Mouse (Mus musculus): ENCODE data around the gene Lrrc4. TPM values are rescaled to one million over a fixed set of nuclear protein-coding genes. Genes with fewer than 3 reads are reported as not detected.

The Lrrc4 gene
- polyA plus RNA-seq, 1 experiment = not detected

GRCm38 (mm10) chr6:28674686-28675085, 156.9 kb downstream of the Lrrc4 start:
- WGBS = 73% methylated on average over 1 of the region's 1 CpGs
- H3K4me3 ChIP-seq (replicated peaks; ENCODE audit: control insufficient read depth, low read depth, low read length) = no peak overlapping the region
- no peak overlapping the region for H3K27ac ChIP-seq (ENCODE audit: control insufficient read depth, insufficient read depth, low read depth, low read length, poor library complexity)
- TF ChIP-seq POLR2A (IDR thresholded peaks at IDR 0.05; ENCODE audit: borderline replicate concordance, control insufficient read depth, low read depth, low read length) = no peak
- no peak for TF ChIP-seq CTCF (IDR thresholded peaks at IDR 0.05; ENCODE audit: control insufficient read depth, insufficient read depth, low read length)
- no peaks in the 10 kb centered on the region for H3K4me1 ChIP-seq (ENCODE audit: control insufficient read depth, insufficient read depth, low read length)

- TF ChIP-seq POLR2A (IDR thresholded peaks at IDR 0.05; ENCODE audit: borderline replicate concordance, control insufficient read depth, low read depth, low read length) (no peak), CTCF (IDR thresholded peaks at IDR 0.05; ENCODE audit: control insufficient read depth, insufficient read depth, low read length) (no peak)
- H3K27ac ChIP-seq (ENCODE audit: control insufficient read depth, insufficient read depth, low read depth, low read length, poor library complexity) = no peak overlapping the region
- no peaks in the 10 kb centered on the region for H3K4me1 ChIP-seq (ENCODE audit: control insufficient read depth, insufficient read depth, low read length)
- H3K4me3 ChIP-seq (replicated peaks; ENCODE audit: control insufficient read depth, low read depth, low read length) = no peak overlapping the region
- 81% methylated on average over 1 of the region's 1 CpGs for WGBS
Observed at GRCm38 (mm10) chr6:28672388-28672787, 159.2 kb downstream of the Lrrc4 start.

- 88% methylated on average over 5 of the region's 5 CpGs for WGBS
- no peaks in the 10 kb centered on the region for H3K4me1 ChIP-seq (ENCODE audit: control insufficient read depth, insufficient read depth, low read length)
- H3K4me3 ChIP-seq (replicated peaks; ENCODE audit: control insufficient read depth, low read depth, low read length) = no peak overlapping the region
- TF ChIP-seq POLR2A (IDR thresholded peaks at IDR 0.05; ENCODE audit: borderline replicate concordance, control insufficient read depth, low read depth, low read length) = no peak
- no peak for TF ChIP-seq CTCF (IDR thresholded peaks at IDR 0.05; ENCODE audit: control insufficient read depth, insufficient read depth, low read length)
- H3K27ac ChIP-seq (ENCODE audit: control insufficient read depth, insufficient read depth, low read depth, low read length, poor library complexity) = no peak overlapping the region
Observed at GRCm38 (mm10) chr6:28669251-28669650, 162.3 kb downstream of the Lrrc4 start.

DNA sequence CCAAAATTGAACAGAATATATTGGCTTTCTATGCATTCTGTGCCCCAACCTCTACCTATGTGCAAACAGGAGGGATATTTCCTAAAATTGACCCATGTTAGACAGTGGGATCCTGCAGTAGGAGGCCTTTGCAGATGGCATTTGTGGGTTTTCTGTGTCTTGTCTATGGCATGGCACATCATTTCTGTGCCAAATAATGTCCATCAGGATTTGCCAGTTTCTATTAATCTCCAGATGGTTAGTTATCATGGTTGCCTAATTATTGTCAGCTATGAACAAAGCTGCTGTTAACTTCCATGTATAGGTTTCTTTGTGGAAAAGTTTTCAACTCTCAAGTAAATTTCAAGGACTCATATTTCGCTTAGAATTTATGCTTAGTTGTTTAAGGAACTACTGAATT, 164.0 kb downstream of the Lrrc4 start:
- H3K4me1 ChIP-seq (ENCODE audit: control insufficient read depth, insufficient read depth, low read length) = no peaks in the 10 kb centered on the region
- TF ChIP-seq CTCF (IDR thresholded peaks at IDR 0.05; ENCODE audit: control insufficient read depth, insufficient read depth, low read length) (no peak), POLR2A (IDR thresholded peaks at IDR 0.05; ENCODE audit: borderline replicate concordance, control insufficient read depth, low read depth, low read length) (no peak)
- 79% methylated on average over 1 of the region's 1 CpGs for WGBS

DNA sequence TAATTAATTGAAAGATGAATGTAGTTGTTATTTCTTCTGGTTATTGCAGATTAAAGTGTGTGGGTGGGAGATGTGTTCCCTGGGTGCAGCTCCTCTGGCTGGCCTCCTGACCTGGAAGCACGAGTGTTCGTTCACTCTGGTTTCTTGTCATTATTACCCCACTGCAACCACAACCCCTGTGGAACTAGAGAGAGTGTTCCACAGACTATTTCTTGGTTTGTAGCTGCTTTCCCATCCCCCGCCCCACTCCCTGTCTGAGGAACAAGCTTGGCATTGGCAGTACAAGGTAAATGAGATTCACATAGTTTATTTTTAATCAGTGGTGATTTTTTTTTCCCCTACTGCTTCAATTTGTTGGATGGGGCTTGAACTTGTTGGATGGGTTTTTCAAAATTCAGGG, 166.8 kb downstream of the Lrrc4 start:
- H3K4me3 ChIP-seq (replicated peaks; ENCODE audit: control insufficient read depth, low read depth, low read length) = no peak overlapping the region
- WGBS = 68% methylated on average over 3 of the region's 3 CpGs

More for the DNA sequence above, 164.0 kb downstream of the Lrrc4 start:
- Histone ChIP-seq H3K27ac (ENCODE audit: control insufficient read depth, insufficient read depth, low read depth, low read length, poor library complexity) (no peak overlapping the region), H3K4me3 (replicated peaks; ENCODE audit: control insufficient read depth, low read depth, low read length) (no peak overlapping the region)

GRCm38 (mm10) chr6:28663670-28664069, 167.9 kb downstream of the Lrrc4 start:
- Histone ChIP-seq H3K27ac (ENCODE audit: control insufficient read depth, insufficient read depth, low read depth, low read length, poor library complexity) (no peak overlapping the region), H3K4me3 (replicated peaks; ENCODE audit: control insufficient read depth, low read depth, low read length) (no peak overlapping the region), H3K4me1 (ENCODE audit: control insufficient read depth, insufficient read depth, low read length) (no peaks in the 10 kb centered on the region)
- no peak for TF ChIP-seq POLR2A (IDR thresholded peaks at IDR 0.05; ENCODE audit: borderline replicate concordance, control insufficient read depth, low read depth, low read length)
- TF ChIP-seq CTCF (IDR thresholded peaks at IDR 0.05; ENCODE audit: control insufficient read depth, insufficient read depth, low read length) = no peak
- 81% methylated on average over 5 of the region's 5 CpGs for WGBS

More for the DNA sequence above, 166.8 kb downstream of the Lrrc4 start:
- Histone ChIP-seq H3K4me1 (ENCODE audit: control insufficient read depth, insufficient read depth, low read length) (no peaks in the 10 kb centered on the region), H3K27ac (ENCODE audit: control insufficient read depth, insufficient read depth, low read depth, low read length, poor library complexity) (no peak overlapping the region)
- no peak for TF ChIP-seq CTCF (IDR thresholded peaks at IDR 0.05; ENCODE audit: control insufficient read depth, insufficient read depth, low read length)
- TF ChIP-seq POLR2A (IDR thresholded peaks at IDR 0.05; ENCODE audit: borderline replicate concordance, control insufficient read depth, low read depth, low read length) = no peak

- TF ChIP-seq CTCF (IDR thresholded peaks at IDR 0.05; ENCODE audit: control insufficient read depth, insufficient read depth, low read length) (no peak), POLR2A (IDR thresholded peaks at IDR 0.05; ENCODE audit: borderline replicate concordance, control insufficient read depth, low read depth, low read length) (no peak)
- Histone ChIP-seq H3K4me3 (replicated peaks; ENCODE audit: control insufficient read depth, low read depth, low read length) (no peak overlapping the region), H3K4me1 (ENCODE audit: control insufficient read depth, insufficient read depth, low read length) (no peaks in the 10 kb centered on the region), H3K27ac (ENCODE audit: control insufficient read depth, insufficient read depth, low read depth, low read length, poor library complexity) (no peak overlapping the region)
- 67% methylated on average over 3 of the region's 3 CpGs for WGBS
Observed at GRCm38 (mm10) chr6:28663004-28663403, 168.5 kb downstream of the Lrrc4 start.

GRCm38 (mm10) chr6:28656511-28656910, 175.0 kb downstream of the Lrrc4 start:
- WGBS = 95% methylated on average over 5 of the region's 5 CpGs

GRCm38 (mm10) chr6:28645231-28645630, 186.3 kb downstream of the Lrrc4 start:
- H3K4me1 ChIP-seq (ENCODE audit: control insufficient read depth, insufficient read depth, low read length) = no peaks in the 10 kb centered on the region
- no peak overlapping the region for H3K4me3 ChIP-seq (replicated peaks; ENCODE audit: control insufficient read depth, low read depth, low read length)
- TF ChIP-seq CTCF (IDR thresholded peaks at IDR 0.05; ENCODE audit: control insufficient read depth, insufficient read depth, low read length) = no peak
- no peak for TF ChIP-seq POLR2A (IDR thresholded peaks at IDR 0.05; ENCODE audit: borderline replicate concordance, control insufficient read depth, low read depth, low read length)
- no peak overlapping the region for H3K27ac ChIP-seq (ENCODE audit: control insufficient read depth, insufficient read depth, low read depth, low read length, poor library complexity)

More at GRCm38 (mm10) chr6:28656511-28656910, 175.0 kb downstream of the Lrrc4 start:
- TF ChIP-seq POLR2A (IDR thresholded peaks at IDR 0.05; ENCODE audit: borderline replicate concordance, control insufficient read depth, low read depth, low read length) (no peak), CTCF (IDR thresholded peaks at IDR 0.05; ENCODE audit: control insufficient read depth, insufficient read depth, low read length) (no peak)
- no peak overlapping the region for H3K4me3 ChIP-seq (replicated peaks; ENCODE audit: control insufficient read depth, low read depth, low read length)
- H3K4me1 ChIP-seq (ENCODE audit: control insufficient read depth, insufficient read depth, low read length) = no peaks in the 10 kb centered on the region
- no peak overlapping the region for H3K27ac ChIP-seq (ENCODE audit: control insufficient read depth, insufficient read depth, low read depth, low read length, poor library complexity)
